Mouse (Mus musculus) cerebellum, adult 2 months (tissue): ENCODE results near the gene Rora.

Source experiments
- CTCF ChIP-seq: fragments of 200-500 bp; IDR thresholded peaks from 2 replicates; pipeline ENCODE4 v1.5.1; 2011; ENCODE audit warnings: low read depth, mild to moderate bottlenecking, control low read depth, low read length, moderate library complexity, borderline replicate concordance; ENCODE audit not compliant: insufficient read depth
- POLR2A ChIP-seq: fragments of 200-500 bp; IDR thresholded peaks from 2 replicates; pipeline ENCODE4 v1.6.1; 2011; ENCODE audit warnings: low read length, control low read depth, borderline replicate concordance; ENCODE audit not compliant: insufficient read depth

- TF ChIP-seq CTCF (no peak), POLR2A (no peak)
These were observed 73.7 kb downstream of the Rora start for GRCm38 (mm10) chr9:68727166-68727855.
